Mouse (Mus musculus): ENCODE results near the gene Prr29.

The Prr29 gene

DNA sequence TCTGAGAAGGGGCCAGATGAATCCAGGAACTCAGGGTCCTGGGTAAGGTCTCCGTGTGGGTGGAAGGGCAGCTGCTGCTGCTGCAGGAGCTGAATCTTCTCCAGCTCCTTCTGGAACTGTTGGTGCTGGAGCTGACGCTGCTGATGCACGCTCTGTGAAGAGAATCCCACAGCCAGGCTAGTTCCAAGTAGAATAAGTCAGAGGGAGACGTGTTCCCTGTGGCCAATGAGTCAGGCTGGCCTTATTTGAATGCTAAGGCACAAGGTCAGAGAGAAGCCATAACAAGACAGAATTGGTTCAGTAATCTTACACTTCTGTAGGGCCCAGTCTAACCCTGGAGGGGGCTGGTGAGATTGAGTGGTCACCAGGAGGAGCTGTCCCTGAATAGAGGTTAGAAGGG is 44.7 kb downstream of the Prr29 start:
- no peak for DNase-seq (ENCODE audit: low spot score in 2 of 2)

DNA sequence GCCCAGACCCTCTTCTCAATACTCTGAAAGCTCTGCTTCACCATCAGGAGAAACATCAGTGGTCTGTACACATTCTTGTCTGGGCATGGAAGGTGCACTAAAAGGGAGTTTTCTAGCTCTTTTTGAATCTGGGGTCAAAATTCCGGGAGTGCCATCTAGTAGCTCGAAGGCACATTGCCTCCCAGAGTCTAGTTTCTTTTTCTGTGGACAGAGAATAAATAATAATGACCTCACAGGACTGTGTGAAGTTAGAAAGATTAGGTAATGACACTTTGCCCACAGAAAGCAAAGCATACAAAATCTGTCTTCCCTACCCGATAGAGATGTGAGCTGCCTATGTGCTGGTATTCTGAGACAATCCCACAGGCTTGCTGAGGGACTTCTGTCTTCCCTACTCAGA is 45.2 kb downstream of the Prr29 start:
- DNase-seq (ENCODE audit: low spot score in 2 of 2), result no peak

DNA sequence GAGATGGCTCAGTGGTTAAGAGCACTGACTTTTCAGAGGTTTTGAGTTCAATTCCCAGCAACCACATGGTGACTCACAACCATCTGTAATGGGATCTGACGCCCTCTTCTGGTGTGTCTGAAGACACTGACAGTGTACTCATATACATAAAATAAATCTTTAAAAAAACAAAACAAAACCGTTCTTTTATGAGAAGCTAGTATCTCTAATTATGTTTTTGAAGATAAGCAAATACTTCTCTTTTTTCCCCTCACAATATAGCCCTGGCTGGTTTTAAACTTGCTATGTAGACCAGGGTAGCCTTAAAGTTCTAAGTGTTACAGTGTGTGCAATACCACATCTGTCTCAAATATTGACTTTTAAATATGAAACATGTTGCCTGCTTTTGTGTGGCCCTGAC is 45.9 kb downstream of the Prr29 start:
- DNase-seq (ENCODE audit: low spot score in 2 of 2), result no peak

DNA sequence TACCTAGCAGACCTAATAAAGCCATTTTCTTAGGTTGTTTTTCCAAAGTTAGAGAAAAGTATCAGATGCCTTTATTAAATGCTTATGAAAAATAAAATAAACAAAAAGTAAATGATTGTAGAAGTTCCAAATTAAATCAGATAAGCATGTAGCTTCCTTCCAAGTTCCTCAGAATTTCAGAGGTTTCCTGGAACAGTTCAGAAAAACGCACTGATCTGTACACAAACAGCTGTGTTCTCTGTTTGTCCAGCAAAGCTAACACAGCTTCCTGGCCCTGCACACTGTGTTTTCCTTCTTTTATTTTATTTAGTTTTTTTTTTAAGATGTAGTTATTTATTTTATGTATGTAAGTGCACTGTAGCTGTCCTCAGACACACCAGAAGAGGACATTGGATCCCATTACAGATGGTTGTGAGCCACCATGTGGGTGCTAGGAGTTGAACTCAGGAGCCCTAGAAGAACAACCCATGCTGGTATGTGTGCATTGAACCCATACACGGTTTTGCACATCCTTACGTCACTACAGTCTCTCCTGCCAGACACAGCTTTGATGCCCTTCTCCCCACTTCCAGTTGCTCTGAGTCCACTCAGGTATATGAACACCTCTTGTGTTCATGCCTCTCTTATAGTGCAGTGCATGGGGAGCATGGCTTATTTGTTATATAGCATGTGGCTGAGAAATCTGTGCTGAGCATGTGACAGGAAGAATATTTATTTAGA is 47.5 kb downstream of the Prr29 start:
- DNase-seq (ENCODE audit: low spot score in 2 of 2), result no peak

DNA sequence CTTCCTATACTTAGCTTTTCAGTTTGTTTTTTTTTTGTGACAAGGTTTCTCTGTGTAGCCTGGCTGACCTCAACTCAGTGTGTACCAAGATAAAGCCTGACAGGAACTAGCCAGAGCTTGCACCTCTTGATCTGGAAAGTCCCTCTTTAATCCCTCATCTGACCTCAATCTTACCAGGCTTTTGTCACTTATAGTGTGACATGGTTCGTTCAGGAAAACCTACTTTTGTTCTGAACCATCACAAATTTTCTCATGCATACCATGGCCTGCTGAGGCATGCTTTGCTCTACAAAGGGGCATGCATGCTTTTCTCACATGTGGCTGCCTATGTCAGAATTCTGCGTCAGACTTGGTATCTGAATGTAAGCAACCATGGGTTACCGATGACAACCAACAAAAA is 51.1 kb downstream of the Prr29 start:
- DNase-seq (ENCODE audit: low spot score in 2 of 2), result no peak

DNA sequence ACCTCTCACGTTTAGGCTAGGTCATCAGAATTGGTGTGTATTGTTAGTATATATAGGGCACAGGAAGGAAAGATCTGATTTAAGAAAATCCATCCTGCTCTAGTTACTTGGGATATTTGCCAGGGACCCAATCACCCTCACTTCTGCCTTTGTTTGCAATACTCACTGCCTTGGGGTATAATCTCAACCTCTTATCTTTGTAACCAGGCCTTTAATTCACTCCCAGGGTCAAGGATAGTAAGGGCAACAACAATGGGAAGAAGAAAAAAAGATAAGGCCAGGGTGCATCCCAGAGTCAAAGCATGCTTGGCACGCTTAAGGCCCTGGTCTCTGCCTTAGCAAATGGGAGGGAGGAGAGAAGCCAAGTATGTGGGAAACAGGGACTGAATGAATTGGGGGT is 52.6 kb downstream of the Prr29 start:
- DNase-seq (ENCODE audit: low spot score in 2 of 2), result no peak

DNA sequence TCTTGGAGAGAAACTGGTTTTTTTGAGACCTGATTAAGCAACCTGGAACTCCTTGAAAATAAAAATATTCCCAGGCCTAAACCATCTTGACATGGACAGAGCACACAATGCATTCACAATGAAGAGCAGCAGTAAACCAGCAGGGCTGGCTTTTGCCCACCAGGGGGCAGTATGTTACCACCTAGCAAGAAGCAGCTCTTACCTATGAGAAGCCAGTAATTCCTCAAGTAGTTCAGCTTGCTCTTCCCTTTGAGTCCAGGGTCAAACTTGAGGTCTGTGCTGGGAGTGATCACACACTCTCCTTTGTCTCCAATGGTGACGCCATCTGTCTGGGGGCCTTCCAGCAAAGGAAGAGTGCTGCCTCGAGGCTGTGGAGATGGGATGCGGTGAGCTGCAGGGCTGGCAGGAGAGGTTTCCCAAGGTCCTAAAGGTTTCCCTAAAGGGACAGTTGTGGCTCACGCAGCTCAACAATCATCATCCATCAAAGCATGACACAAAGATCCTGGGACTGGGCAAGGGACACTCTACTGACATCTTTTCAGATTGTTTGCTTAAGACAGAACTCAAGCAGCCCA is 53.4 kb downstream of the Prr29 start:
- peak; percentile 76 to 79 for DNase-seq (ENCODE audit: low spot score in 2 of 2)

DNA sequence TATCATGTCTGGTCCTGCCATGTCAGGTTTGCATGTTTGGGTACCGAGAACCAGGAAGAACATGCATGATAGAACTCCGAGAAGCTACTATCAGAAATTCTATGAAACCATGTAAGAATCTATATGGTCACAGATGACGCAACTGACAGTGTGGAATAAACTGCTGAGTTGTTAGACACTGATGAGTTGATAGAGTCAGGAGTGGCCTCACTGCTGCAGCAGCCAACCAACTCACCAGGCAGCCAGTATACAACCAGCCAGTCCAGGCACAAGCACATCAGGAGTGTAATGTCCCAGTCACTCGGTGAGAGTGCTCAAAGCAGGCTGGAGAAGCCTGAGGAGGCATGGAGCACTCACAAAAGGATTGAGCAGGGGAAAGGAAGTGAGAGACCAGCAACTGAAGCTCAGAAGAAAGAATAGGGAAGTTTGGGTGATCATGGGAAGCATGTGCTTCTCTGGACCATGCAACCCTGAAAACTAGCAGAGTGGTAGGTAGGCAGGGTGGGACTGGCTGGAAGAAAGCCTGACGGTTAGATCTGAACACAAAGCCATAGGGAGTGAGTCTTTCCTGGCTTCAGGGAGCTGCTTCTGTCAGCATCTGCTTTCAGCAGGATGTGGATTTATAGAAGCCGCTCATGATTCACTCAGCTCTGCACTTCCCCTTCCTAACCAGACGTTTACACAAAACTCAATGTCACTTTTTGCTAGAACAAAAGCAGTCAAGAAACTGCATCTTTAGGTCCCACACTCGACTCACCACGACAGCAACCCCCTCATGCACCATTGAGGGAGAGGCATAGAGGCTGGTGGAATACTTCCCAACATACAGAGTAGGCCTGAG is 54.2 kb downstream of the Prr29 start:
- peak; percentile 23 to 30 for DNase-seq (ENCODE audit: low spot score in 2 of 2)

DNA sequence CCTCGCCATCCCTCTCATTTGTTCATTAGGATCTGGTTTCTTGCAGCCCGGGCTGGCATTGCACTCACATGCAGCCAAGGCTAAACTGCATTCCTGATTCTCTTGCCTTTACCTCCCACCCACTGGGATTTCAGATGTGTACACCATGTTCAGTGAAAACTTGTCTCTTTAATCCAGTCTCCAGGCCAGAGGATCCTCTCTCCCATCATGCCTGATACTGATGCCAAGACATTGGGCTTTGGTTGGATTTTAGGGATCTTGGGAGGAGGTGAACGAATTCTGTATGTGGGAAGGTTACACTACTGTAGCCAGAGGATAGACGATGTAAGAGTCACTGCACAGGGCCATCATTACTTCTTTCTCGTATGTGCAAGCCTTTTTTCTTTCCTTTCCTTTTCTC is 59.9 kb downstream of the Prr29 start:
- DNase-seq (ENCODE audit: low spot score in 2 of 2), result no peak

DNA sequence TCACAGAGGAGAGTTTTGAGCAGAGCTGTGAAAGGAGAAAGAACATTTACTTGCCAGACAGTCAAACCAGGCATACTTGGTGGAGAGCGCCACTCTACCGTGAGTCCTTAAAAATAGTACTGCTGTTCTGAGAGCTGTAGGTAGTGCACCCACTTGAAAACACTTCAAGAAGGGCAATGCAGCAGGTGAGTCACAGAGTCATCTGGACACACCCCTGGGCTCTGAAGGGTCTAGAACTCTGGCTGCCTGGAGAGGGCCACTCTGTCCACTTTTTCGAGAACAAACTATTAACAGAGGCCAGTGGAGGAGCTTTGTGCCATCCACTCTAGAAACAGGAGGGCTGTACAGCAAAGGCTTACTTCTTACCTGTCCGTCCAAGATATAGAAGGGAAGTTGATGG is 61.2 kb downstream of the Prr29 start:
- DNase-seq (ENCODE audit: low spot score in 2 of 2), result no peak
